Mouse (Mus musculus) MEL (cell line): ENCODE measurements at regions not wholly inside any gene's neighbourhood (a gene's known extent, or its start where the extent isn't known, plus 50 kb on each side); places are given as distances from the start of the nearest gene placed in this dataset.

Experiments
- DNase-seq: peaks from one replicate; pipeline ENCODE4 v3.0.0; 2011; ENCODE audit warnings: low read depth, low spot score
- H3K27ac ChIP-seq: 2 replicates; pipeline ENCODE4 v1.5.1; 2012; ENCODE audit warnings: low read depth, mild to moderate bottlenecking, control low read depth, low read length, moderate library complexity; ENCODE audit not compliant: control insufficient read depth
- H3K27me3 ChIP-seq, 2 experiments: fragments of 150-350 bp in 1 of 2; sonication (generic) in 1 of 2; 2 replicates each; pipeline ENCODE4 v1.6.1; 2012; ENCODE audit warnings: low read length in 2 of 2, mild to moderate bottlenecking in 2 of 2, improper control_type of control experiment in 1 of 2, moderate library complexity in 1 of 2; ENCODE audit not compliant: insufficient read depth in 2 of 2, control insufficient read depth in 1 of 2
- H3K36me3 ChIP-seq, 2 experiments: 2 replicates each; pipeline ENCODE4 v1.6.1; 2012 to 2014; ENCODE audit warnings: low read length in 2 of 2, improper control_type of control experiment in 1 of 2, inconsistent platforms in 1 of 2, mild to moderate bottlenecking in 1 of 2; ENCODE audit not compliant: insufficient read depth in 2 of 2, control insufficient read depth in 1 of 2
- H3K4me1 ChIP-seq, 2 experiments: fragments of 150-350 bp in 1 of 2; sonication (generic) in 1 of 2; 2 replicates each; pipeline ENCODE4 v1.6.1; 2012; ENCODE audit warnings: low read length in 2 of 2, improper control_type of control experiment in 1 of 2, mild to moderate bottlenecking in 1 of 2; ENCODE audit not compliant: insufficient read depth in 2 of 2, control insufficient read depth in 1 of 2
- H3K4me3 ChIP-seq, 2 experiments: fragments of 150-350 bp in 1 of 2; sonication (generic) in 1 of 2; 2 replicates each; pipeline ENCODE4 v1.5.1; 2012; ENCODE audit warnings: low read depth in 2 of 2, low read length in 2 of 2, mild to moderate bottlenecking in 2 of 2, moderate library complexity in 2 of 2, control low read depth in 1 of 2, improper control_type of control experiment in 1 of 2; ENCODE audit not compliant: control insufficient read depth in 1 of 2, insufficient read depth in 1 of 2
- H3K79me2 ChIP-seq: 2 replicates; pipeline ENCODE4 v1.6.1; 2012; ENCODE audit warnings: mild to moderate bottlenecking, low read length, moderate library complexity; ENCODE audit not compliant: control insufficient read depth, poor library complexity, insufficient read depth
- H3K9ac ChIP-seq: 2 replicates; pipeline ENCODE4 v1.6.1; 2012; ENCODE audit warnings: low read depth, mild to moderate bottlenecking, control low read depth, low read length, moderate library complexity; ENCODE audit not compliant: control insufficient read depth, poor library complexity, severe bottlenecking
- H3K9me3 ChIP-seq: fragments of 150-350 bp; sonication (generic); replicated peaks from 2 replicates; pipeline ENCODE4 v1.6.1; 2012; ENCODE audit warnings: mild to moderate bottlenecking, low read length, improper control_type of control experiment, moderate library complexity; ENCODE audit not compliant: insufficient read depth
- BHLHE40 ChIP-seq: IDR thresholded peaks from 2 replicates; pipeline ENCODE4 v1.6.1; 2012; ENCODE audit warnings: low read depth, mild to moderate bottlenecking, inconsistent platforms, low read length, improper control_type of control experiment, borderline replicate concordance
- ELF1 ChIP-seq: IDR thresholded peaks from 2 replicates; pipeline ENCODE4 v1.6.1; 2014; ENCODE audit warnings: low read depth, mild to moderate bottlenecking, inconsistent platforms, low read length, improper control_type of control experiment, moderate library complexity
- EP300 ChIP-seq, 2 experiments: IDR thresholded peaks; 2 replicates each; pipeline ENCODE4 v1.6.1; 2011; ENCODE audit warnings: improper control_type of control experiment in 2 of 2, low read length in 2 of 2, low read depth in 1 of 2, mild to moderate bottlenecking in 1 of 2
- GABPA ChIP-seq: IDR thresholded peaks from 2 replicates; pipeline ENCODE4 v1.6.1; 2012; ENCODE audit warnings: low read depth, mild to moderate bottlenecking, inconsistent platforms, low read length, improper control_type of control experiment, moderate library complexity
- GATA1 ChIP-seq: IDR thresholded peaks from 2 replicates; pipeline ENCODE4 v1.6.1; 2011; ENCODE audit warnings: low read depth, low read length, improper control_type of control experiment
- KAT2A ChIP-seq: conservative IDR thresholded peaks from 2 replicates; pipeline ENCODE4 v1.6.1; 2012; ENCODE audit warnings: low read depth, low read length, improper control_type of control experiment, inconsistent platforms
- POLR2A ChIP-seq, 2 experiments: IDR thresholded peaks; 2 replicates each; pipeline ENCODE4 v1.6.1; 2011 to 2012; ENCODE audit warnings: low read length in 2 of 2, mild to moderate bottlenecking in 2 of 2, control low read depth in 1 of 2, improper control_type of control experiment in 1 of 2, low read depth in 1 of 2, moderate library complexity in 1 of 2; ENCODE audit not compliant: control insufficient read depth in 1 of 2, insufficient read depth in 1 of 2, poor library complexity in 1 of 2
- POLR2AphosphoS5 ChIP-seq: IDR thresholded peaks from 2 replicates; pipeline ENCODE4 v1.6.1; 2012; ENCODE audit warnings: low read depth, borderline replicate concordance, mild to moderate bottlenecking, inconsistent platforms, low read length, moderate library complexity, mixed read lengths
- SIN3A ChIP-seq: IDR thresholded peaks from 2 replicates; pipeline ENCODE4 v1.6.1; 2012; ENCODE audit warnings: low read length, improper control_type of control experiment, inconsistent platforms
- TAL1 ChIP-seq: IDR thresholded peaks from 2 replicates; pipeline ENCODE4 v1.6.1; 2012; ENCODE audit warnings: mild to moderate bottlenecking, inconsistent platforms, low read length, moderate library complexity, mixed read lengths
- TCF12 ChIP-seq: IDR thresholded peaks from 2 replicates; pipeline ENCODE4 v1.6.1; 2014; ENCODE audit warnings: low read depth, mild to moderate bottlenecking, inconsistent platforms, low read length, improper control_type of control experiment, moderate library complexity
- UBTF ChIP-seq: IDR thresholded peaks from 2 replicates; pipeline ENCODE4 v1.6.1; 2012; ENCODE audit warnings: low read depth, mild to moderate bottlenecking, inconsistent platforms, low read length, improper control_type of control experiment, moderate library complexity, borderline replicate concordance; ENCODE audit not compliant: insufficient read depth
- USF1 ChIP-seq: IDR thresholded peaks from 2 replicates; pipeline ENCODE4 v1.6.1; 2014; ENCODE audit warnings: low read depth, mild to moderate bottlenecking, inconsistent platforms, low read length, improper control_type of control experiment, moderate library complexity
- USF2 ChIP-seq, 2 experiments: IDR thresholded peaks; 2 replicates each; pipeline ENCODE4 v1.6.1; 2011 to 2012; ENCODE audit warnings: improper control_type of control experiment in 2 of 2, low read length in 2 of 2, borderline replicate concordance in 1 of 2, inconsistent platforms in 1 of 2, low read depth in 1 of 2, mild to moderate bottlenecking in 1 of 2; ENCODE audit not compliant: insufficient read depth in 1 of 2
- ZC3H11A ChIP-seq: IDR thresholded peaks from 2 replicates; pipeline ENCODE4 v1.6.1; 2012; ENCODE audit warnings: low read depth, mild to moderate bottlenecking, inconsistent platforms, low read length, improper control_type of control experiment
- ZNF384 ChIP-seq: IDR thresholded peaks from 2 replicates; pipeline ENCODE4 v1.6.1; 2012; ENCODE audit warnings: low read depth, mild to moderate bottlenecking, inconsistent platforms, low read length, improper control_type of control experiment

- no peaks in the 10 kb centered on the region for H3K9me3 ChIP-seq
- H3K36me3 ChIP-seq, result no peaks in the 10 kb centered on the region
- H3K27ac ChIP-seq, result no peak overlapping the region
- H3K27me3 ChIP-seq, result no peaks in the 10 kb centered on the region
- H3K79me2 ChIP-seq, result no peaks in the 10 kb centered on the region
- TF ChIP-seq POLR2AphosphoS5, result no peak
- no peak for TF ChIP-seq UBTF
- H3K4me3 ChIP-seq, result no peak overlapping the region
- H3K9ac ChIP-seq, result no peak overlapping the region
- DNase-seq, result no peak
- no peaks in the 10 kb centered on the region for H3K4me1 ChIP-seq
Measured at GRCm38 (mm10) chr2:57522983-57523382, 285.5 kb downstream of the Gpd2 start.

GRCm38 (mm10) chr2:57527966-57528365, 290.5 kb downstream of the Gpd2 start:
- H3K27ac ChIP-seq, result no peak overlapping the region
- no peak overlapping the region for H3K4me3 ChIP-seq
- H3K9ac ChIP-seq, result no peak overlapping the region
- no peaks in the 10 kb centered on the region for H3K36me3 ChIP-seq
- TF ChIP-seq GATA1, result no peak
- TF ChIP-seq KAT2A, result no peak
- TF ChIP-seq EP300 (IDR thresholded peaks at IDR 0.05; ENCODE audit: low read depth in 1 of 2, low read length in 2 of 2), result no peak
- no peak for TF ChIP-seq USF1
- no peak for TF ChIP-seq ZNF384
- TF ChIP-seq ELF1, result no peak
- TF ChIP-seq POLR2AphosphoS5, result no peak
- no peak for TF ChIP-seq TCF12
- TF ChIP-seq SIN3A, result no peak
- no peak for TF ChIP-seq ZC3H11A
- no peak for TF ChIP-seq POLR2A (IDR thresholded peaks at IDR 0.05; ENCODE audit: control insufficient read depth in 1 of 2, insufficient read depth in 1 of 2, low read depth in 1 of 2, low read length in 2 of 2, poor library complexity in 1 of 2)
- DNase-seq, result no peak
- H3K79me2 ChIP-seq, result no peaks in the 10 kb centered on the region
- no peaks in the 10 kb centered on the region for H3K9me3 ChIP-seq
- H3K27me3 ChIP-seq, result no peaks in the 10 kb centered on the region
- no peaks in the 10 kb centered on the region for H3K4me1 ChIP-seq

- no peak for TF ChIP-seq ZNF384
- no peak for TF ChIP-seq GABPA
- no peak for TF ChIP-seq BHLHE40
- TF ChIP-seq USF2 (IDR thresholded peaks at IDR 0.05; ENCODE audit: borderline replicate concordance in 1 of 2, insufficient read depth in 1 of 2, low read depth in 1 of 2, low read length in 2 of 2), result no peak
- no peak for TF ChIP-seq TAL1
Measured at GRCm38 (mm10) chr2:57539842-57540241, 302.4 kb downstream of the Gpd2 start.

More at GRCm38 (mm10) chr2:57539842-57540241, 302.4 kb downstream of the Gpd2 start:
- DNase-seq, result no peak
- no peak overlapping the region for H3K4me3 ChIP-seq
- no peak overlapping the region for H3K9ac ChIP-seq
- no peaks in the 10 kb centered on the region for H3K36me3 ChIP-seq
- H3K4me1 ChIP-seq, result no peaks in the 10 kb centered on the region
- H3K79me2 ChIP-seq, result no peaks in the 10 kb centered on the region
- no peaks in the 10 kb centered on the region for H3K27me3 ChIP-seq
- no peaks in the 10 kb centered on the region for H3K9me3 ChIP-seq
- no peak overlapping the region for H3K27ac ChIP-seq
